Mouse (Mus musculus) adrenal gland, postnatal 10 days (tissue): ENCODE results near the gene Vgll4. TPM values are rescaled to one million over a fixed set of nuclear protein-coding genes. Genes with fewer than 3 reads are reported as not detected.

ENCODE experiments used
- DNase-seq: peaks from one replicate; pipeline ENCODE4 v3.0.0; 2021; ENCODE audit warnings: mixed read lengths
- total RNA-seq, 2 experiments: library from RNA; stranded (reverse); gene quantifications; 2 replicates each; pipeline ENCODE4 v1.2.3; 2021

Gene Vgll4
- total RNA-seq, 2 experiments from 2014 or later, result 82.4 to 93.1 TPM

DNA sequence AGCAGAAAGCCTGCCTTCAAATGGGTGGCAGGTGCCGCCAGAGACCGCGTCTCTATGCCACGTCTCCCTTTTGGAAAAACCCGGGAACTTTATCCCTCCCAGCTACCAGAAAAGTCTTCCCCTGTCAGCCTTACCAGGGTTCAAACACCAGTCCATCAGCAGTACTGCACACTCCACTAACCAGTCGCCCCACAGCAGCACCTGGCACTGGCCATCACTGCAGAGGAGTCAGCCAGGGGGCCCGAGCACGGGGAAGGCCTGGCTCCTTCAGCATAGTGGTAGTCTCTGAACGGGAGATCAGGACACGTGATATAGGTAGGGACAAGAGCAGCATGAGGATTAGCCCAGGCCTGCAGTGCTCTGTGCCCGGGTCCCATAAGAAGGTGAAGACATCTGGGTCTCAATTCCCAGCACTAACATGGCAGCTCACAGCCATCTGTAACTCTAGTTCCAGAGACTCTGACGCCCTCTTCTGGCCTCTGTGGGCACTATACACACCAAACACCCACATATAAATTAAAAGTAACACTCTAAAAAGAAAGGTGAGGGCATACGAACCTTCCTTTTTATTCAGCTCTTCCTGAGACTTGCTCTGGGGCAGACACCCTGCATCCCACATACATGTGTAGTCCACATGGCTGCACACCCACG is 98.7 kb downstream of the Vgll4 start:
- no peak for DNase-seq

DNA sequence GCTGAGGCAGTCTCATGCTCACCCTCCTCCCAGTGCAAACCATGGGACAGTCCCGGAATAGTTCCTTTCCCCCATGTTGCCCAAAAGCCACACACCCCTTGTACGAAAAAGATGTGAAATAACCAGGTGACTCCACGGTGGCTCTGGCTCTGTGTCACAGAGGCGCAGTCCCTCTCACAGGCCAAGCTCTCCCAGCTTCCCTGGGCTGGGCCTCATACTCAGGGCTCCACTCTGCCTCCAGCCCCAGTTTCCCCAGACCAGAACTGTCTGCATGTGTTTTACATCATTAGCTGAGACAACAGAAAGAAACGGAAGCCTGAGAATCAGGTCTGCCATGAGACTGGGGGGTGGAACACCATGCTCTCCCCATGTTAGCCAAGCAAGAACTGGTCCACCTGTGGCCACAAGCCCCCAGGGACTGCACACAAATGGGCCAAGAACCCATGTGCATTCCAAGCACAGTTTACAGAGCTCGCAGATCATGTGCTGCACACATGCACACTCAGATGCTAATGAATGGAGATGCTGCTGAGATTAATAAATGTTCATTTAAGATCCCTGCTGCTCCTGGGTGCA is 100.2 kb downstream of the Vgll4 start:
- peak; percentile 29 for DNase-seq

DNA sequence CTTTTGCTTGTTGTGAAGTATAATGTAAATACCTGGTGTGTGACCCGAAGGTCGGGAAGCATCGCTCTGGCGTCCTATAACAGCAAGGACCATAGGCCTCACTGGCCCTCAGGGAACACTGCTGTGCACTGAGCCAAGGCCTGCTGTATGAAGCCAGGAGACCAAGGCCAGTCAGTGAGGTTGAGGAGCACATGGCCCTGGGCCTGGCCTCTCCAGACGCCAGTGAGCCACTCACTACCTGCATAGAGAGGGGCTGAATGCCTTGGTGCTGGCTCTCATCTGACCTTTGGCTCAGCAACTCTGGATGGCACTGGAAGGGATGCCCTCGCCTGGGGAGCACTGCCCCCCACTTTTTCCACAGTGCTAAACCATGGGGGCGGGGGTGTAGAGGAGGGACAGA is 101.1 kb downstream of the Vgll4 start:
- DNase-seq, result peak; percentile 57

DNA sequence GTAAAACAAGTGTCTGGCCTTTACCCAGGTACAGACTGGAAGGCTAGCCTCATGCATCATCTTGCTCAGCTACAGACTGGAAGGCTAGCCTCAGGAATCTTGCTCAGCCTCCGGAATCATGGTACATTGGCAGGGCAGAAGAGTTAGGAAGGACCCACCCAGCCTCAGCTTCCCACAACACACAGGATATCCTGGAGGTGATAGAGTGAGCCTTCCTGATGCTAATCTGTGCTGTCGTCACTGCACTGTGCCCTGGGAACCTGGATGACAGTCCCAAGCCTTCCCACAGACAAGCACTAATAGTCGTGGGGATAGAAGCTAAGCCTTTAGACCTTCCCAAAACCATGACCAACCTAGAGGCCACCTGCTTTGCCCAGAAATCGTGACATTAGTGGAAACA is 103.2 kb downstream of the Vgll4 start:
- DNase-seq, result peak; percentile 20

DNA sequence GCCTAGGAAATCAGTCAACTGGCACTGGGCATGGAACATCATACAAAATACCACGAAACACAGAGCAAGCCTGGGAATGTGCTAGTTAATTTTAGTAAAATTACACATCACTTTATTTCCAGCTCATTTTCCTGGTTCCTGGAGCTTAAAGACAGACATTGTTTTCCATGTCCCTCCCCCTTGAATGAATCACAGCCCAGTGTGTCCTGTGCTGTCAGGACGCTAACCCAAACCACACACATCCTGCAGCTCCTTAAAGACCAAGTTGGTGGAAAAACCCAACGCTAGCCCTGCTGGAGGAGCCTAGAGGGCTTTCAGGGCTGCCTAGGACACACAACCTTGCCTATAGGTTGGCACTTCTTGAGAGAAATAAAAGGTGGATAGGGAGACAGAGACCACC is 103.7 kb downstream of the Vgll4 start:
- no peak for DNase-seq

DNA sequence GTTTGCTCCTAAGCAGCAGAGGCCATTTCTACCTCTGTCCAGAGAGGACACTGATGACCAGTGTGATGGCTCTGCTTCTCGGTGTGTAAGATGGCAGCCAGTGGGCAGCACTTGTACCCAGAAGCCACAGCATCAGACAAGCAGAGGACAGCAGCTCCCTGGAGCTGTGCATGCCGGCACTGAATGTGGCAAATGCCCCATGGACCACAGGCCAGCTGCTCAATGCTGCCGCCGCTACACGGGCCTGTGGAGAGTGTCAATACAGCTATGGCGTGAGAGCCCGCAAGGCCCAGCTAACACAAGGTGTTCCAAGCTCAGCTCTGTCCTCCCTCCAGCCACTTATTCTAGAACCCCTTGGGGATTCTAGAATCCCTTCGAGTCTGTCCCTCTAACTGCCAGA is 105.4 kb downstream of the Vgll4 start:
- DNase-seq, result peak; percentile 22

DNA sequence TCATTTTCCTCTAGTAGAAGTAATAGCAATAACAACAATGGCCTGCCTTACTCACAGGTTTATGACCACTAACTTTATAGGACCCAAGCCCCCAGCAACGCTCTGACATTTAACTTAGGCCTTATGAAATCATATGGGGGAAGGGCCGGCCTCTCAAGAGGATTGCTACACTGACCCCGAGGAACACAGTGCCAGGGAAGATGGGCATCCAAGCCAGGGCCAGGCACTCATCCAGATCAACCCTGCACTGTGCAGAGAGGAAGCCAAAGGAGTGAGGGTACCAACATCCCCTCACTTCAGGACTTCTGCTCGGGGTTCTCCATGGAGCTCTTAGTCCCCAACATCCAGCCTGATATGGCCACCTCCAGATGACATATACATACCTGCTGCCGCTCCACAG is 106.3 kb downstream of the Vgll4 start:
- peak; percentile 71 for DNase-seq

DNA sequence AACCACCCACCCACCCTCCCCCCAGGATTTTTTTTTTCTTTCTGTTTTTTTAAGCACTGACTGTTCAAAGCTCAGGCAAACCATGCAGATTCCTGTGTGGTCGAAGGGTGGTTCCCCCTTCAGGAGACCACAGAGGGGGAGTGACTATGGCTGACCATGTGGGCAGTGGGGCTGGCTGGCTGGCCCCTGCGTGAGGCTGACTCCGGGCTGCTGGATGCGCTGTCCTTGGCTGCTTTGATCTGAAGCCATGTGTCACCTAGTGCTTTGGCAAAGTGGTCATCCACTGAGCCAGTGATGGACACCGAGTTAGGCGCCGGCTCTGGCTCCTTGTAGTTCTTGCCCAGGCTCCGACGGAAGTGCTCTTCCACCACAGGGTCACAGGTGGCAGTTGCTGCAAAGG is 107.7 kb downstream of the Vgll4 start:
- no peak for DNase-seq

DNA sequence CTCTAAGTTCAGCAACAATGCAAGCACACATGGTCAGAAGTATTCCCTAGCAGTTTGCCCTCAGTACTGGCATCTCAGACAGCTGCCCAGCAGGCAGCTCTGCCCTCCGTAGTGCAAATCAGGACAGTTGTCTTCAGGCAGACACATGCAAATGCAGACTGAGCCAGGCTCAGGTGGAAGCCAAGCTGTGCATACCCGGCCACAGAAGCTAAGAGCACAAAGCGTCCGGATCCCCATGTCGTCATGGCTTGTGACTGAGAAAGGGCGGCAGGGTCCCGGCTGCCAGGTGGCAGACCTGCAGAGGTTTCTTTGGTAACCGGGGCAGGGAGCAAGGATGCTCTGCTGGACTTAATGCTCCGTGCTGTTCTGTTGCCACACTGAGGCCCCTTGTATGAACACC is 108.2 kb downstream of the Vgll4 start:
- no peak for DNase-seq

DNA sequence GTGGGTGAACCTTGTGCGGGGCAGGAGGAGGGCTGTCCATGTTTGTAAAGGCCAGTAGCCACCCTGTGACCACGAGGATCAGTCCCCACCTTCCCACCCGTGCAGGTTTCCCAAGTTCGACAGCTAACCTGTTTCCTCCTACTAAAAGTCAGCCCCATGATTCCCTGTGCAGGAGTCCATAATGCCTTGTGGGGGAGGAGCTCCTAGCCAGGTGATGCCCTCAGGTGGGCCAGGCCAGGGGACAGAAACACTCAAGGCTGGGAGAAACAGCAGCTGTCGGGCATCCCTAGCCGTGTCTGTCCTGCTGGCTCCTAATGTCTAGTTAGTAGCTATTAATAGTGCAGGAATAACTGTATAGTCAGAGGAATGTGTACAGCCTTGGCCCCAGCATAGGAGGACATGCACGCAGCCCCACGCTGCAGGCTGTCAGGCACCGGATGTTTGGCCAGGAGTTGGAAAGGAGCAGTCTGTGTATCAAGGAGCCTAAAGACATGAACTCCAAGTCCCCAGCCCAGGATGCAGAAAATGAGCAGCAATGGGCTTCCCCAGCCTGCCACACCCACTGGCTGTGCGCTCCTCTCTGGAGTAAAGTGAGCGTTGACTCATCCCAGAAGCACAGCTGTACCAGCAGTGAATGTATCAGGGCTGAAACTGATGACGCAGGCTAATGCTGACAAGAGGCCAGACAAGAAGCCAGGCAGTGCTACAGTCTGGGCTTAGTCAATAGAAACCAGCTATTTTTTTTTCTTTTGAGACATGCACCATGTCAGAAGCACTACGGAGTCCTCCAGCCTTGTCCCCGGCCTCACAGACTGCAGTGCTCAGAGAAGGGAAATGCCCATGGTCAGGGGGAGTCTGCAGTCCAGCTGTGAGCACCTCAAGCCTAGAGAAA is 108.9 kb downstream of the Vgll4 start:
- DNase-seq, result peak; percentile 52

DNA sequence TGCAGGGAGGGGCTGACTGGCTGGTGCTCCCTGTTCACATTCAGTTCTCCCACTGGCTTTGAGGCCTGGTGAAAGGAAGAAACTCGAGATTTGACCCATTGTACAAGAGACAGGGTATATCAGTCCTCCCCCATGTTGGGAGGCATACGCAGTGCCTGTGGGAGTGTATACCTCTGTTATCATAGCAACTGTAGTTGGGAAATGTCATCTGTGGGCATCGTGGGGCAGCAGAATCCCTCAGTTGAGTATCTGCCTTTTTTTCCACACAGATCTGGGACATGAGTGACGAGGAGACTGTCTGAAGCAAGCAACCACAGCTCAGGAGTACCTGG is 111.1 kb downstream of the Vgll4 start:
- no peak for DNase-seq

DNA sequence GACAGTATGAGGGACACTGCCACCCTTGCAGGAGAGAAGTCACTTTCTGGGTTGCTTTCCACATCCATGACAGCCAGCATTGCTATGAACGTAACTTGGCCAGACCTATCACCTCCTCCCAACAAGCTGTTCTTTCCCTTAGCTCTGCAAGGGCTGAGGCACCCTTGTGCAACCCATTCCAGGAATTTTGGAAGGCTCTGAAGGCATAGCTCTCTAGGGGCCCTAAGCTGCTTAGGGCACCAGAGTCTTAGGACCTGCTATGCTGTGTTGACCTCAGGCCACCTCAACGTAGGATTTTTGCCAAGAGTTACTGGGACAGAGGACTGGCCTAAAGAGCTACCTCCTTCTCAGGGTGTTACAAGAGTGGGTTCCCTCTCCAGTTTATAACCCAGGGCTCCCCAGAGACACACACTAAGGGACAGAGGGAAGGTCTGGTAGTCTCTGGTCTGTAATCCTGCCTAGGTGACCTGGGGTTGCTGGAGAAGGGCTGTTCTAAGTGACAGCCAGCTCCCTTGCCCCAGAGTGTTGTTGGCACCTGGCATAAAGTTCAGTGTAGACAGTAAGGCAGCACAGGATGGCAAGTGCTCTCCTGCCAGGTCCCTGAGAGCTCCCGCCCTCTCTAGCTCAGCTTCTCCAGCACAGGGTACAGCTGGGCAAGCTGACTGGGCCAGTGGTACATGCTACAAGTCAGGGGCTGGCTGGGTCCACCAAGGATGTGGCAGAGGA is 111.6 kb downstream of the Vgll4 start:
- peak; percentile 74 for DNase-seq

DNA sequence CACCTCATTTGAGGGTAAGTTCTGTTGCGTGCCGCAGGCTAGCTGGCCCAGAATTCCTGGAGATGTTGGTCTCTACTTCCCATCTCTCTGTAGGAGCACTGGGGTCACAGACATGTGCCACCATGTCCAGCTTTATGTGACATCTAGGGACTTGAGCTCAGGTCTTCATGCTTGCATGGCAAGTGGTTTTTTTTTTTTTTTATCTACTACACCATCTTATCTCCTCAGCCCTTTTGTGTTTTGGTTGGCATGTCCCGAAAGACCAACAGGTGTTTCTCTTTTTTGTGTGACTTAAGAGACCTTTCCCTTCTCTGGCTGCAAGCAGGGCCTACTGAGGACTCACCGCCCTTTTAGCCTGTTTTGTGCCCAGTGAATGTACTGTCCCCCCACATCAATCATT is 113.3 kb downstream of the Vgll4 start:
- DNase-seq, result no peak

DNA sequence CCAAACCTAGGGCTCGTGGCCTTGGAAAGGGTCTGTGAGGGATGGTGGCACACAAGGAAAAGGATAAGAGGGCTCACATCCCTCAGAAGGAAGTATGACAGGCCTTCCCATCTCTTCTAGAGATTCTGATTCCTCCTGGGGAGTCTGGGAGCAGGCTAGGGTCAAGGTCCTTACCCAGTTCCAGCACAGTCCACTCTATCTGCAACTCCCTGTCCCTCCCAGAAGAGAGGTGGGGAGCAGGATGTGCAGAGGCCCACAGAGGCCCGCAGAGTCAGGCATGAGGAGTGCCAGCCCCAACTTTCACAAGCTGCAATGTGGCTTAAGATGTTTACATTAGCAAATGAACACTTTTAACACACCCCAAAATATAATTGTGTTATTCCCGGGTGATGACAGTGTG is 114.2 kb downstream of the Vgll4 start:
- no peak for DNase-seq

DNA sequence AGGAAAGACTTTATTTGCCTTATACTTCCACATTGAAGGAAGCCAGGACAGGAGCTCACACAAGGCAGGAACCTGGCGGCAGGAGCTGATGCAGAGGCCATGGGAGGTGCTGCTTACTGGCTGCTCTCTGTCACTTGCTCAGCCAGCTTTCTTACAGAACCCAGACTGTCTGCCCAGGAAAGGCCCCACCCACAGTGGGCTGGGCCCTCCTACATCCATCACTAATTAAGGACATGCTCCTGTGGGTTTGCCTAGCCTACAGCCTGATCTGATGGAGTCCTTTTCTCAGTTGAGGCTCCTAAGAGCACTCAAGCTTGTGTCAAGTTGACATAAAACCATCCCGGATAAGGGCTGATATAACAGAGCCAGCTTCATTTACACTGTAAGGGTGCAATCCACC is 115.4 kb downstream of the Vgll4 start:
- no peak for DNase-seq

DNA sequence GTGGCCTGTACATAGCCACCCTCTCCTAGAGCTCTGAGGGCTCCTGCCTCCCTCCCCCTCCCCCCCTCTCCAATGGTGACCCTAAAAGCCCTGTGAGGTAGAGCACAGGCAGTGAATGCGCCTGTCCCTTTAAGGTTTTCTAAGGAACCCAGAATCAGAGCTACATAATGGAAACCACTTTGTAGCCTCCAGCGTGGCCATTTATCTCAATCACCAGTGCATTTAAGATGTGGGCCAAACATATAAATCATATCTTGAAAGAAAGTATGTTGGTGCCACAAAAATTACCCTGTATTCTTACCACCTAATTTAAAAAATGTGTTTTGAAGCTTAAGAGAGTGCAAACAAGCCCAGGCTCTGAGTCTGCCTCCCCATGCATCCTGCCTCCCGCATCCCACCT is 117.1 kb downstream of the Vgll4 start:
- DNase-seq, result no peak

DNA sequence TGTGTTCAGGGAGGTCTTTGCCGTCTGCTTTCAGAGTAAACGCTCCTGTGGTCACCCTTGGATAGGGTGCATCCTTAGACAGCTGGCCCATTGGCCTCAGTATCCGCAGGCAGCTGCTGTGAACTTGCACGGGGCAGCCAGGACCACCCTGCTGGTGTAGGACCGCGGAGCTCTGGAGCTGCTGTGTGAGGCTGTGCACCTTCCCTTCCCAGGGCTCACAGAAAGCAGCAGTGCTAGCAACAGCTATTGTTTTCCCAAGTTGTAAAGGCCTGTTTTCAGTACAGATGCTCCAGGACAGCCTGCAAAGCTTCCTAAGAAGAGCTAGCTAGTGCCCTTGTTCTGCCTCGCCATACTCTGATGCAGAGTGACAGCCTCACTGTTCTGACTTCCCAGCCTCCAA is 118.1 kb downstream of the Vgll4 start:
- DNase-seq, result no peak

DNA sequence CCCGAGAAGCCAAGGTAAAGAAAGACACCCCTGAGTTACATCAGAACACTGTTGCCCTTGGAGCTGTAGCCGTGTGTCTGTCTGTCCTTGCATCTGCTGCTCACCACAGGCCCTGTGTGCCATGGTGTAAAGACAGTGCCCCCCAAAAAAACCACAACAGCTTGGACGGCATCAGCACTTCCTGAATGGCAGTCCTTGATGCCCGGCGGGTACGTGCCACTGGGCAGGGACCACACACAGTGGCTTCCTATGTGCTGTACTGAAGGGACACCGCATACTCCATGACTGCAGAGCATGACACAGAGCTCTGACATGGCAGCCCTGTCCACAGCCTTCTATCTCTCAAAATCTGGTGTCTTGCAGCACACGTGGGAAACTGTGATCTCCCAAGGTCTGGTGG is 120.0 kb downstream of the Vgll4 start:
- DNase-seq, result no peak

DNA sequence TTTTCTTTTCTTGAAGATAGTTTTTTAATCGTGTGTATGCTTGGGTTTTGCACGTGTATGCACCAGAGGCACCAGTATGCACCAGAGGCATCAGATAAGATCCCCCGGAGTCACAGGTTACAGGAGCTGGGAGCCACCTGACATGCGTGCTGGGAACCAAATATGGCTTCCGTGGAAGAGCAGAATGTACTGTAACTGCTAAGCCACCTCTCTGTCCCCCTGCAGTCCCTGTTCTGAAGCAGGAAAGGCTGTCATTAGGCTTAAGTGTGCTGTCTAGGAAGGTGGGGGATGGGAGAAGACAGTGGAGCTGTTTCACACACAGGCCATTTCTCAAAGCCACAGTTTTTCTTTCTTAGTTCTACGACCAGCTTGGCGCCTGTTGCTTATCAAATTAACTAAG is 121.0 kb downstream of the Vgll4 start:
- DNase-seq, result no peak

DNA sequence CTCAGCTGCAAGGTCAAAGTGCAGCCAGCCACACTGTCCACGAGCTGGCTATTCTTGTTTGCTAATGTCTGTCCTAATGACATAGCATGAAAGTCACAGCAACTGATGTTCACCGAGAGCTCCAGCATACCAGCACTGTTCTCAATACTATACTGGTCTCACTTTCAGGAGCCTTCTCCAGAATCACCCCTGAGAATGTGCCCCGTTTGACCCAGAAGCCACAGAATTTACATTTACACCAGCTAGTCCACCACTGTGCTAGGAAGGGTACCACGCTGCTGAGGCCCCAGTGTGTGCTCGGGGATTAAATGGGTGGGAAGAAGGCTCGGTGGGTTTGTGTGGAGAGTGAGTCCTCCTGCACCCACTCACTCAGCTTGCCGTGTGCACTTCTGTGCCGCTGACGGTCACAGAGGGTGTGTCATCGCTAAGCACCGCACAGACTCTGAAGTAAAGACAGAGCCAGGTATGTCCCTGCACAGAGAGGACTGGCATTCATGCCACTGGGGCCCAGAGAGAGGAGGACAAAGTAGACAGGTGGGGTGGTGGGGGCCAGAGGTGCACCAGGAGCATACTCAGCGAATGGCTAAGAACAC is 122.1 kb downstream of the Vgll4 start:
- DNase-seq, result no peak

DNA sequence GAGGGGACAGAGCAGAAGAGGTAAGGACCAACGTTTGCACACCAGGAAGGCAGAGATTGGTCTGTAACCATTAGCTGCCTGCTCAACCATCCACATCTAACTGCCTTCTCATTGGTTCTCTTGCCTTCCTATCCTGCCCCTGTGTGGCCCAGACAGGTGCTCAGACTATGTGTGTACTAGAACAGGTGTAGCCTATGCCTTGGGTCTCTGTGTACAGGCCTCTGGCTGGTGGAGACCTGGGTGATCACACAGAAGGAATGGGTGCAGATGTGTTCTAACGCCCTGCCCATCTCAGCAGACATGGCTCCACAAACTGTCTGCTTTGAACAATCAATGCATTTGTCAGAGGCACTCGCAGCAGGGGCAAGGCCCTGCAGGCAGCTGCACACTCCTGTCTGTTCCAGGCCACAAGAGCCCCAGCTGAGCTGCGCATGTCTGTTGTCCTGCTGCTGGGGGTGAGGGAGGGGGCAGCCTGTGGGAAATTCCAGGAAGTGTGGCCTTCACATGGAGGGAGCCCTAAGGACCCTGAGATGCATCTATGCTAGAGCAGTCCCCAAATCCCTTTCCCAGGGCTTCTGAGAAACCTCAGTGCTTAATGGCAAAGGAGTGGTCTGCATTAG is 123.5 kb downstream of the Vgll4 start:
- no peak for DNase-seq

DNA sequence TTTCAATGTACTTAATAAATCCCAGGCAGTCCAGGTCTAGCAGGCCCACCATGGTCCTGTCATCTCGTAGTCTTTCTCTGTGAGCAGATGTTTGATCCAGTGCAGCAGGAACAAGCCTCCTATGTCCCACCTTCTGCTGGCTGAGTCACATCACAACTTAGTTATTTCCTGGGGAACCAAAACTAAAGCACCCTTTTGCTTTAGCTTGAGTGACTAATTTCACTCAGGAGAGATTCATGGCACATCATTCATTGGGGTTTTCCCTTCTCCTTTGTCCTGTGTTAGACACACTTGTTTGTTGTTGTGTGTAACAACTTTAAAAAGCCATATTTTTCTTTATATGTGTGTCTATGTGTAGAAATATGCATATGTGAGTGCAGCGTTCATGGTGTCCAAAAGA is 126.9 kb downstream of the Vgll4 start:
- no peak for DNase-seq
